Mouse (Mus musculus) megakaryocyte progenitor cell, adult 5-6 weeks (primary cell): ENCODE results near the gene Cpne5. TPM values are rescaled to one million over a fixed set of nuclear protein-coding genes. Genes with fewer than 3 reads are reported as not detected.
A peak's percentile ranks its signal among the peaks of the same experiment; 100 is the strongest.

ENCODE experiments used
- ATAC-seq: replicated peaks from 2 replicates; pipeline ENCODE4 v1.8.0; 2016; ENCODE audit warnings: mild to moderate bottlenecking, moderate TSS enrichment, inconsistent platforms; ENCODE audit not compliant: poor library complexity
- total RNA-seq, 2 experiments: library from RNA; stranded (forward) in 1 of 2; stranded (reverse) in 1 of 2; fragments of 157-497, 149-512 nt in 1 of 2; fragments of 200-1000 nt in 1 of 2; gene quantifications; 2 replicates each; pipeline versions ENCODE4 v1.2.3 to v1.2.4; 2015 to 2017

Cpne5 gene
- total RNA-seq, 2 experiments from 2014 or later = 0.64 to 0.96 TPM

DNA sequence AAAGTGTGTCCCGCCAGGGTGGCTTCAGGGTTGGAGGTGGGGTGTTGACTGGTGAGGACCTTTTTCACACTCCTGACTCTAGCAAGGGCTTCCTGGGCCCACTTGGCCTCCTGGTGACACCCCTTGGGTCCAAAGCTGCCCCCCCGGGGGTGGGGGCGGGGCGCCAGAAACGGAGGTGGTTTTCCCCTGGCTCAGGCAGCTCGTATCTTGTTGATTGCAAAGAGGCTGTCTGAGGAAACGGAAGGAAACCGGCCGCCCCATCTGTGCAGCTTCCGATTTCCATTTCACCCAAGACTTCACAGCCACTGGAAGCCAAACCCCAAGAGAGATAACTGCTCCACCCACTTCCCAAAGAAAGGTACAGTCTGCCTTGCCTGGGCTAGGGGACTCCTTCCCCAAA lies 65.9 kb downstream of the Cpne5 start:
- peak; percentile 33 for ATAC-seq

GRCm38 (mm10) chr17:29171001-29171772 lies 66.8 kb downstream of the Cpne5 start:
- ATAC-seq = peak; percentile 90

DNA sequence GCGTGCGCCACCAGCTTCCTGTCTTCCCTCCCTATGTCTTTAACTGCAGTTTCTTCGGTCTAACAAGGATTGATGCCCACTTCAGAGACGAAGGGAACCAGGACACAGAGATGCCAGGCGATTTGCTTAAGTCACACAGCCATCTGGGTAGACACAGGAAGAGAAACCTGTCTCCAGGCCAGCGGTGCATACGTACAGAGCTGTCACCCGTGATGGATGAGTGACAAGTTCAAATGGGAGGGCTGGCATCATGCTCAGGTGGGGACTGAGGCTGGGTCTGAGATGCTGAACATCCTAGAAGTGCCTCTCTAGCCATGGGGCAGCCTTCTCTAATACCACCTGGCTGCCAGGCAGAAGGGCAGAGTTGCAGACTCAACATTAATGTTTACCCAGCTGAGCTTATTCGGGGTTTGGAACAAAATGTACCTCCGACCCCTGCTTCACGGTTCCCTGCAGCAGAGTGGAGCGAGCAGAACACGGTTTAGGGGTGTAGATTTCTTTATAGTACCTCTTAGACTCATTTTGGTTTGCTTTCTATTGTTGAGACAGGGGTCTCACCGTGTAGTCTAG lies 67.5 kb downstream of the Cpne5 start:
- ATAC-seq = no peak; the same call in 1 of the 2 replicates

DNA sequence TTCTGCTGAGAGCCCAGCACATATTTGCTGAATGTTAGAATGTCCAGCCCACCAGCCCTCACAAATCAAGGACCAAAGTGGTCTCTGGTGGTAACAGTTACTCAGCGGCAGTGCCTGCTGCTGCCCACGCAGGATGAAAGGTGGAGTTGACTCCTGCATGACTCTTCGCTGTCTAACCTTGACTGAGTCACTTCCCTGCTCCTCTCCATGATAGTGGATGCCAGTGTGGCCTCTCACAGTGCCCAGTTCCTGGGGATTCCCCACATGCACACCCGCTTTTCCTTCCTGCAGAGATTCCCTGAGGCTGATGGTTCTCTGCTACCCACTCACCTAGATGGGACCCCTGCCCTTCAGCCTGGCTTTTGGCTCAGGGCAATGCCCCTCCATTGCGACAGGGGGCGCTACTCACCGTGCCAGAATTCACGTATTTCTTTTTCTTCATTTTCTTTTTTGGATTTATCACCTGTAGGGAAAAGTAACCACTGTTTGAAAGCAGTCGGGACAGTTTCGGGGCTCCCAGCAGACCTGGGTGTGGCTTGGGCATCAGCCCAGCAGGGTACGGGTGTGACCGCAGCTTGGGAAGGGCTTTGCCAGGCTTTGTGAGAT lies 68.9 kb downstream of the Cpne5 start:
- ATAC-seq = no peak

GRCm38 (mm10) chr17:29168438-29168837 lies 69.5 kb downstream of the Cpne5 start:
- ATAC-seq = no peak

GRCm38 (mm10) chr17:29167371-29167770 lies 70.6 kb downstream of the Cpne5 start:
- ATAC-seq = no peak

DNA sequence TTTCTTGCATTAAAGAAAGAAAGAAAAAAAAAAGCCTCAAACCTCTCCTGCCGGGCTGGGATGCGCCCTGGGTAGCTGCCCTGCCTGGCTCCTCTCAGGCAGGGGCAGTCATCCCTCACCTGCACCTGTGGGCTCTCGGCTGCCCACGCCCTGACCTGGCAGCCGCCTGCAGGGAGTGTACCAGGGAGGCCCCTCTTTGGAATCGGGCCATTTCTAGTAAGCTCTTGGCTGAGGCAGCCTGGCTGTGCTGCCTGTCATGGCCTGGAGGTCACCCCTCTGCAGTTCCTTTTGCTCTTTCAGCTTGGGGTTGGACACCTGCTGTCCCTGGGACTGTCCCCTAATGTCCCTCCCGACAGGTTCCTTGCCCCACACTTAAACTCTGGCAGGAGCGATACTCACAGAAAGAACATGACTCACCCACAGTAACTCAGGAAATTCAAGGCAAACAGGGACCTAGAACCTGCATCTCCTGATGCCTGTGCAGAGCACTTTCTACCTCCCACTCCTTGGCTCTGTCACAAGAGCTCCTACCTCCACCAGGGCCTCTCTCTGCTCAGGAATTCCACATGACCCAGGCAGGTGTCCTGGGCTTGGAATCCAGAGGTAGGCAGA lies 71.9 kb downstream of the Cpne5 start:
- no peak for ATAC-seq

DNA sequence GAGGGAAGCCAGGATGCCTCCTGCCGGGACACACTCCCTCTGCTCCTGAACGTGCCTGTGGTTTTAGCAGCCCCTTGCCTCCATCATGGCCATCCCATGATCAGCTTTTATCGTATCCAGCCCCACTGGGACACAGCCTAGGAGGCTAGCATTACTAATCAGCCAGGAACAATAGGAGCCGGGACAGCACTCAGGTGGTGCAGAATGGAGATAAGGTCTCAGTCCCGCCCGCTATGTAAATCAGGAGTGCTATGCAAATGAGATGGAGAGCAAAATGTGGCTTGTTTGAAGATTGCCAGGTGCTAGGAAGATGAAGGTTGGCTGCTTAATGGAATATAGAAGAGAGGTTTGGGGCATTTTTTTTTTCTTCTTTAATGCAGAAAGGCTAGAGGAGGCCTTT lies 72.5 kb downstream of the Cpne5 start:
- peak; percentile 74 for ATAC-seq

GRCm38 (mm10) chr17:29164469-29165111 lies 73.4 kb downstream of the Cpne5 start:
- ATAC-seq = peak; percentile 78

GRCm38 (mm10) chr17:29162334-29162733 lies 75.6 kb downstream of the Cpne5 start:
- no peak for ATAC-seq

- ATAC-seq = no peak
Measured at GRCm38 (mm10) chr17:29159743-29160455, 78.1 kb downstream of the Cpne5 start.

GRCm38 (mm10) chr17:29159320-29159719 lies 78.6 kb downstream of the Cpne5 start:
- no peak for ATAC-seq

- no peak for ATAC-seq
Measured at GRCm38 (mm10) chr17:29158899-29159298, 79.1 kb downstream of the Cpne5 start.

GRCm38 (mm10) chr17:29156866-29157265 lies 81.1 kb downstream of the Cpne5 start:
- ATAC-seq = 0 out of 2 replicates have a peak, but pooled peaks have one; percentile 16

DNA sequence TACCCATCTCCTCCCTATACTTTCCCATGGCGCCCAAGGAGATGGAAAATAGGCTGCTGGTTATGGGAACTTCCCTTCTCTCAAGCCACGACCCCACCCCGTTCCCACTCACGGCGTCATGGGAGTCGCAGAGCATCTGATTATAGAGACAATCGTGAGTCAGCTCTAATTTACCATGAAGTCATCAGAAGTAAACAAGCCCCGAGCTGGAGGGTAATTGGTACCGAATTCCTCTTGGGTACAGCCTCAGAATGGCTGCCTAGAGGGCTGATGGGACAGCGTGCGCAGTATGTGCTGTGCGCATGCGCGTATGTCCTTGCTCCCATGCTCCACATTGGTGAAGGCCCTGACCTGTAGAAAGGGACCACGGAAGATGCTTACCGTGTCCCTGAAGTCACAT lies 81.6 kb downstream of the Cpne5 start:
- ATAC-seq = no peak

- ATAC-seq = no peak
Measured at GRCm38 (mm10) chr17:29155355-29156135, 82.4 kb downstream of the Cpne5 start.

GRCm38 (mm10) chr17:29154247-29154646 lies 83.7 kb downstream of the Cpne5 start:
- ATAC-seq = 0 out of 2 replicates have a peak, but pooled peaks have one; percentile 21

DNA sequence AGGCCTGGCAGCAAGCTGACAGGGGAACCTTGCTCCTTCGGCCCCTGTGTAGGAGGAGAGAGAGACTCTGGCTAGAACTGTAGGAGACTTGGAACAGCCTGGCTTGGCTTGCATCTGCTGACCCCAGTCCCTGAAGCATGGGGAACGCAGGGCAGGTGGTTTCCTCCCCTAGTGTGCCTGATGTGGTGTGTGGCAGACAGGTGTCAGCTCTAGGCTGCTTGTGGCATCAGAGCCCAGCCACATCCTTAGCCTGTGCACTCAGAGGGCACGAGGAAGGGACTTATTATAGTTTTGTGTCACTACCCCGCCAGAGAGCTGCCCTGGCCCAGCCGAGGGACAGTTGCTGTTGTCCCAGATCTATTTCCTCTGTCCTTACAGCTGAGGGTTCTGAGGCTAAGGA lies 85.4 kb downstream of the Cpne5 start:
- ATAC-seq = no peak

GRCm38 (mm10) chr17:29149766-29150165 lies 88.2 kb downstream of the Cpne5 start:
- ATAC-seq = 0 out of 2 replicates have a peak, but pooled peaks have one; percentile 15

DNA sequence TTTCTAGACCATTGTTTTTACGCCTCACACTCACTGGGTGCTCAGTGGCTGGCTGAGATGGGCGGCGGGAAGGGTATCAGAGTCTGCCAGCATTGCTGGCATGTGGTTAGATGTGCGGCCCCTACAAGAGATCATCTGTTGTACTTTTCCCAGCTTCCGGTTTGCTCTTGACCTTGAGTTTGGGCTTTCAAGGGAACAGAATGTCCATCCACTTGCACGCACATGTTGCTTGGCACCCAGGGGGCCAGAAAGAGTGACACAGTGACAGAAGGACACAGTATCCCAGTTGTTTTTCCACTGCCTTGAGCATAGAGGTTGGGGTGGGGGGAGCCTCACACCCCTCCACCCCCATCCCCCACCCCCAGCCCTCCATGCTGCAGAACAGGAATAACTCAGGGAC lies 90.2 kb downstream of the Cpne5 start:
- ATAC-seq = no peak
